ENCODE assay signal across 9 mouse cellular contexts in the genomic region with DNA sequence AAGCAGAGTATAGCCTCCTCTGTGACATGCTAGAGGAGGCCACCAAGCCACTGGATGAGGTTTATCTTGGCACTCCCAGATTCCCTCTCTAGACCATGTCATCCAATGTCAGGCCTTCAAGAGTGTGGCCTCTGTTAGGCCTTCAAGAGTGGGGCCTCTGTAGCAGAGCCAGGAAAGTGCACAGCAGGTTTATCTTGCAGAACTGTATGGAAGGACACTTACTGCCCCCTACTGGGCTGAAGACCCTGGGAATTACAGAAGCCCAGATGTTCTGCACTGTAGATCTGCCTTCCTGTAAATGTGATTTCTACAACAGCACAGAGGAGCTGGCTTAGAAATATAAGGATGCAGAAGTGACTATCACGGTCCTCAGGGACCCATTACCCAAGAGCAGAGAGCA. TPM values are rescaled to one million over a fixed set of nuclear protein-coding genes. Genes with fewer than 3 reads are reported as not detected.
DNase-seq lines count a peak whose midpoint lies in the region; ATAC-seq lines count a peak whose summit lies in the region.
"Had no signal": no experiment of that assay in that cellular context is flagged by ENCODE, and none has a peak within 500 bp of the region (broad histone marks: within the 10 kb centered on the region; RNA-seq: fewer than 3 reads in every experiment).

No protein-coding gene starts in this region.

- no peak overlapping the region for H3K9ac ChIP-seq in hindbrain, embryonic 12.5 days
- H3K9ac ChIP-seq in kidney, embryonic 15.5 days: no peak overlapping the region

- H3K36me3 ChIP-seq in hindbrain, embryonic 10.5 days: no peaks in the 10 kb centered on the region
- H3K36me3 ChIP-seq in hindbrain, embryonic 12.5 days: no peaks in the 10 kb centered on the region
- no peaks in the 10 kb centered on the region for H3K36me3 ChIP-seq in kidney, embryonic 15.5 days
- no peaks in the 10 kb centered on the region for H3K36me3 ChIP-seq in limb, embryonic 10.5 days

- no peaks in the 10 kb centered on the region for H3K9me3 ChIP-seq in hindbrain, embryonic 10.5 days
- no peaks in the 10 kb centered on the region for H3K9me3 ChIP-seq in hindbrain, embryonic 12.5 days (replicated peaks)
- no peaks in the 10 kb centered on the region for H3K9me3 ChIP-seq in kidney, embryonic 15.5 days (replicated peaks)
- H3K9me3 ChIP-seq in limb, embryonic 10.5 days (replicated peaks): no peaks in the 10 kb centered on the region

- peak; percentile 27 for DNase-seq in hindbrain, embryonic 10.5 days (ENCODE audit: low spot score)
- DNase-seq in adrenal gland, adult 2 months: peak; percentile 69
- DNase-seq in frontal cortex, postnatal 25 days (ENCODE audit: low spot score in 2 of 2): peak; percentile 23 to 48
- DNase-seq in limb, embryonic 10.5 days (ENCODE audit: low spot score): peak; percentile 41
- peak; percentile 57 for DNase-seq in ovary, postnatal 36 days (ENCODE audit: low spot score)

- H3K27me3 ChIP-seq in hindbrain, embryonic 10.5 days (ENCODE audit: insufficient read depth, poor library complexity, severe bottlenecking): no peaks in the 10 kb centered on the region
- no peaks in the 10 kb centered on the region for H3K27me3 ChIP-seq in hindbrain, embryonic 12.5 days
- H3K27me3 ChIP-seq in kidney, embryonic 15.5 days: no peaks in the 10 kb centered on the region
- no peaks in the 10 kb centered on the region for H3K27me3 ChIP-seq in limb, embryonic 10.5 days (ENCODE audit: low read depth, poor library complexity, severe bottlenecking)

- no peak for ATAC-seq in hindbrain, embryonic 12.5 days (ENCODE audit: low FRiP score)
- ATAC-seq in kidney, embryonic 15.5 days (replicated peaks; ENCODE audit: low FRiP score): peak; percentile 36; the same call in 1 of the 2 replicates
- ATAC-seq in activated CD4-positive, CD25-positive, alpha-beta regulatory T cell, adult 4 months: no peak

- H3K27ac ChIP-seq in hindbrain, embryonic 10.5 days: no peak overlapping the region
- H3K27ac ChIP-seq in hindbrain, embryonic 12.5 days: no peak overlapping the region
- no peak overlapping the region for H3K27ac ChIP-seq in kidney, embryonic 15.5 days
- no peak overlapping the region for H3K27ac ChIP-seq in limb, embryonic 10.5 days

- H3K4me1 ChIP-seq in hindbrain, embryonic 10.5 days (replicated peaks): no peaks in the 10 kb centered on the region
- no peaks in the 10 kb centered on the region for H3K4me1 ChIP-seq in hindbrain, embryonic 12.5 days
- no peaks in the 10 kb centered on the region for H3K4me1 ChIP-seq in kidney, embryonic 15.5 days
- H3K4me1 ChIP-seq in limb, embryonic 10.5 days: no peaks in the 10 kb centered on the region

- WGBS in hindbrain, embryonic 10.5 days: 50% methylated on average over 1 of the region's 1 CpGs
- WGBS in hindbrain, embryonic 12.5 days: 54% methylated on average over 1 of the region's 1 CpGs
- 40% methylated on average over 1 of the region's 1 CpGs for WGBS in kidney, embryonic 15.5 days
- 50% methylated on average over 1 of the region's 1 CpGs for WGBS in limb, embryonic 10.5 days

- H3K4me2 ChIP-seq in hindbrain, embryonic 12.5 days (replicated peaks): no peak overlapping the region
- no peak overlapping the region for H3K4me2 ChIP-seq in kidney, embryonic 15.5 days

- no peak overlapping the region for H3K4me3 ChIP-seq in hindbrain, embryonic 10.5 days
- no peak overlapping the region for H3K4me3 ChIP-seq in hindbrain, embryonic 12.5 days
- H3K4me3 ChIP-seq in kidney, embryonic 15.5 days (replicated peaks): no peak overlapping the region
- no peak overlapping the region for H3K4me3 ChIP-seq in limb, embryonic 10.5 days

RNA-seq across cellular contexts. Expression of a gene that starts 19.8 kb away (rescaled TPM):
- not detected in 2 replicates for polyA plus RNA-seq in hindbrain, embryonic 10.5 days (2016; fragmentation: Nextera tagmentation; extraction: Ambion mirVana)
- polyA plus RNA-seq in hindbrain, embryonic 12.5 days (2016; fragmentation: Nextera tagmentation; extraction: Ambion mirVana): not detected in 2 replicates
- total RNA-seq in adrenal gland, adult 2 months (2021): not detected
- polyA plus RNA-seq in adrenal gland, adult 2 months (2012; rRNA removed): not detected in 2 replicates
- polyA plus RNA-seq in kidney, embryonic 15.5 days (2015; fragmentation: Nextera tagmentation; extraction: Ambion mirVana): not detected in 2 replicates
- not detected in 2 replicates for polyA plus RNA-seq in limb, embryonic 10.5 days (2016; fragmentation: Nextera tagmentation; extraction: Ambion mirVana)
- polyA plus RNA-seq in activated CD4-positive, CD25-positive, alpha-beta regulatory T cell, adult 4 months (2017; shearing (Covaris generic)): under 1 TPM in 1 of 2 experiments, not detected in 1; 0.79 TPM
- total RNA-seq: hematopoietic stem cell, adult 5-6 weeks had no signal

RNA-seq across cellular contexts. Expression of a gene that starts 25.3 kb away (rescaled TPM):
- polyA plus RNA-seq in hindbrain, embryonic 10.5 days (2016; fragmentation: Nextera tagmentation; extraction: Ambion mirVana): not detected in 2 replicates
- polyA plus RNA-seq in hindbrain, embryonic 12.5 days (2016; fragmentation: Nextera tagmentation; extraction: Ambion mirVana): not detected in 2 replicates
- not detected for total RNA-seq in adrenal gland, adult 2 months (2021)
- not detected in 2 replicates for polyA plus RNA-seq in adrenal gland, adult 2 months (2012; rRNA removed)
- polyA plus RNA-seq in kidney, embryonic 15.5 days (2015; fragmentation: Nextera tagmentation; extraction: Ambion mirVana): not detected in 2 replicates
- not detected in 2 replicates for polyA plus RNA-seq in limb, embryonic 10.5 days (2016; fragmentation: Nextera tagmentation; extraction: Ambion mirVana)
- not detected for polyA plus RNA-seq in activated CD4-positive, CD25-positive, alpha-beta regulatory T cell, adult 4 months (2017; shearing (Covaris generic))
- total RNA-seq: hematopoietic stem cell, adult 5-6 weeks had no signal

RNA-seq across cellular contexts. Expression of a gene that starts 31.7 kb away (rescaled TPM):
- polyA plus RNA-seq in hindbrain, embryonic 10.5 days (2016; fragmentation: Nextera tagmentation; extraction: Ambion mirVana): not detected in 2 replicates
- polyA plus RNA-seq in hindbrain, embryonic 12.5 days (2016; fragmentation: Nextera tagmentation; extraction: Ambion mirVana): not detected in 2 replicates
- total RNA-seq in adrenal gland, adult 2 months (2021): not detected
- not detected in 2 replicates for polyA plus RNA-seq in adrenal gland, adult 2 months (2012; rRNA removed)
- not detected in 2 replicates for polyA plus RNA-seq in kidney, embryonic 15.5 days (2015; fragmentation: Nextera tagmentation; extraction: Ambion mirVana)
- polyA plus RNA-seq in limb, embryonic 10.5 days (2016; fragmentation: Nextera tagmentation; extraction: Ambion mirVana): not detected in 2 replicates
- not detected for polyA plus RNA-seq in activated CD4-positive, CD25-positive, alpha-beta regulatory T cell, adult 4 months (2017; shearing (Covaris generic))
- total RNA-seq: hematopoietic stem cell, adult 5-6 weeks had no signal
